Mouse (Mus musculus) embryonic facial prominence, embryonic 14.5 days (tissue): ENCODE data around the gene Olfr1056. TPM values are rescaled to one million over a fixed set of nuclear protein-coding genes. Genes with fewer than 3 reads are reported as not detected.

ENCODE experiments used
- polyA plus RNA-seq: library from polyadenylated mRNA; unstranded; fragments of >200 nt; fragmentation: Nextera tagmentation; extraction: Ambion mirVana; gene quantifications from 2 replicates; pipeline ENCODE4 v1.2.1, GENCODE M21; 2014

Gene Olfr1056
- polyA plus RNA-seq, 1 experiment from 2014 or later, result 0.21 TPM

Other genes with a start within 250 kb of the Olfr1056 start
- gene Olfr1039, start 226.5 kb downstream of the Olfr1056 start, polyA plus RNA-seq, result not detected in 2 replicates
- gene Olfr1040, start 215.7 kb downstream of the Olfr1056 start, polyA plus RNA-seq, result not detected in 2 replicates
- gene Olfr1042, start 200.6 kb downstream of the Olfr1056 start, polyA plus RNA-seq, result not detected in 2 replicates
- gene Olfr1043, start 194.9 kb downstream of the Olfr1056 start, polyA plus RNA-seq, result not detected in 2 replicates
- 0.09 TPM in 1 of 2 replicates, not detected in the other for gene Olfr1044, start 184.6 kb downstream of the Olfr1056 start, polyA plus RNA-seq
- gene Olfr52, start 176.8 kb downstream of the Olfr1056 start, polyA plus RNA-seq, result not detected in 2 replicates
- gene Olfr1045, start 159.5 kb downstream of the Olfr1056 start, polyA plus RNA-seq, result not detected in 2 replicates
- not detected in 2 replicates for gene Olfr1046, start 143.2 kb downstream of the Olfr1056 start, polyA plus RNA-seq
- gene Olfr1047, start 131.1 kb downstream of the Olfr1056 start, polyA plus RNA-seq, result not detected in 2 replicates
- gene Olfr1048, start 122.2 kb downstream of the Olfr1056 start, polyA plus RNA-seq, result 0.29 TPM in 1 of 2 replicates, not detected in the other
- not detected in 2 replicates for gene Olfr1049, start 104.1 kb downstream of the Olfr1056 start, polyA plus RNA-seq
- gene Olfr1051, start 83.4 kb downstream of the Olfr1056 start, polyA plus RNA-seq, result not detected in 2 replicates
- gene Olfr1052, start 70.0 kb downstream of the Olfr1056 start, polyA plus RNA-seq, result 0.11 TPM in 1 of 2 replicates, not detected in the other
- gene Olfr1053, start 47.2 kb downstream of the Olfr1056 start, polyA plus RNA-seq, result not detected in 2 replicates
- not detected in 2 replicates for gene Olfr1054, start 27.0 kb downstream of the Olfr1056 start, polyA plus RNA-seq
- gene Olfr1055, start 12.2 kb downstream of the Olfr1056 start, polyA plus RNA-seq, result not detected in 2 replicates
- gene Olfr1057, start 15.9 kb upstream of the Olfr1056 start, polyA plus RNA-seq, result not detected in 2 replicates
- 0.18 and 0.22 TPM in 2 replicates for gene Olfr1058, start 26.1 kb upstream of the Olfr1056 start, polyA plus RNA-seq
- not detected in 2 replicates for gene Olfr1061, start 51.6 kb upstream of the Olfr1056 start, polyA plus RNA-seq
- 0.07 TPM in 1 of 2 replicates, not detected in the other for gene Olfr1062, start 64.3 kb upstream of the Olfr1056 start, polyA plus RNA-seq
- gene Olfr1065, start 88.1 kb upstream of the Olfr1056 start, polyA plus RNA-seq, result 0.15 and 0.25 TPM in 2 replicates
- gene Olfr1066, start 93.8 kb upstream of the Olfr1056 start, polyA plus RNA-seq, result not detected in 2 replicates
- gene Olfr228, start 124.9 kb upstream of the Olfr1056 start, polyA plus RNA-seq, result 0.13 TPM in 1 of 2 replicates, not detected in the other
- gene Olfr1076, start 146.0 kb upstream of the Olfr1056 start, polyA plus RNA-seq, result not detected in 2 replicates
- not detected in 2 replicates for gene Olfr1079, start 180.0 kb upstream of the Olfr1056 start, polyA plus RNA-seq
- not detected in 2 replicates for gene Olfr1080, start 195.8 kb upstream of the Olfr1056 start, polyA plus RNA-seq
- gene Olfr1082, start 236.5 kb upstream of the Olfr1056 start, polyA plus RNA-seq, result not detected in 2 replicates